Mouse (Mus musculus) heart, postnatal 0 days (tissue): ENCODE data around the gene Slc25a23.

Experiments
- CTCF ChIP-seq: IDR thresholded peaks from 2 replicates; pipeline ENCODE4 v1.5.1; 2016; ENCODE audit warnings: antibody characterized with exemption, control low read depth, low read depth
- EP300 ChIP-seq: IDR thresholded peaks from 2 replicates; pipeline ENCODE4 v1.6.1; 2016; ENCODE audit warnings: antibody characterized with exemption, low read depth

DNA sequence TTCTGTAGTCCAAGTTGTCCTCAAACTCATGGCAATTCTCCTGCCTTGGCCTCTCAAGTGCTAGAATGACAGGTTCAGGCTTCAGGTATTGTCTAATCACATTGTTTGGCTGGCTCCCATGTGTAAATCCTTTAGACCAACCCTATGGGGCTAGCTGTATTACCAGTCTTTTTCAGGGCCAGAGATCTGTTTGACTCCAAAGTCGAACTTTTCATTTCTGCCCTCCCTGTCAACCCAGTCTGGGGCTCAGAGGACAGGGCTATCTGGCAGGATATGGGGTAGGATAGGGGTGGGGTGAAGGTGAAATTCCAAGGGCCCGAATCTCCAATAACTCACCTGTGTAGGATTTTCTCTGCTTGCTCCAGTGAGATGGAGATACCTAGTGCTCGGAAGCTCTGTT is 3.4 kb downstream of the Slc25a23 start:
- no peak for TF ChIP-seq CTCF
- no peak for TF ChIP-seq EP300
